Mouse (Mus musculus): ENCODE measurements around the gene Sprr3. TPM values are rescaled to one million over a fixed set of nuclear protein-coding genes. Genes with fewer than 3 reads are reported as not detected.
"Not testable (repeated sequence)": the region's sequence is repeated elsewhere in the genome, so short reads cannot be mapped to it uniquely, and the experiment has no call there.

Sprr3 gene
- not detected in 2 replicates for polyA plus RNA-seq (2015; fragmentation: Nextera tagmentation; extraction: Ambion mirVana)

- Histone ChIP-seq H3K9me3 (no peaks in the 10 kb centered on the region), H3K9ac (no peak within 1 kb of the TSS), H3K4me3 (no peak within 1 kb of the TSS), H3K27ac (no peak within 1 kb of the TSS), H3K4me2 (no peak within 1 kb of the TSS), H3K4me1 (replicated peaks) (no peaks in the 10 kb centered on the region), H3K27me3 (no peaks in the 10 kb centered on the region), H3K36me3 (no peaks in the 10 kb centered on the region)
- 65% methylated on average over 2 of the region's 2 CpGs for WGBS
- no peak for ATAC-seq (ENCODE audit: low FRiP score)
These were observed at the start of gene Sprr3 for GRCm38 (mm10) chr3:92458620-92459019. Gene Sprr3, minus strand, starts transcription at chr3:92458720.

GRCm38 (mm10) chr3:92508185-92508584 lies 49.7 kb upstream of the Sprr3 start:
- ATAC-seq (ENCODE audit: low FRiP score), result no peak
- H3K9ac ChIP-seq, result no peak overlapping the region
- H3K36me3 ChIP-seq, result no peaks in the 10 kb centered on the region
- 98% methylated on average over 1 of the region's 1 CpGs for WGBS
- H3K4me2 ChIP-seq, result no peak overlapping the region
- no peaks in the 10 kb centered on the region for H3K9me3 ChIP-seq
- H3K27me3 ChIP-seq, result no peaks in the 10 kb centered on the region
- H3K27ac ChIP-seq, result no peak overlapping the region
- H3K4me3 ChIP-seq, result no peak overlapping the region
- no peaks in the 10 kb centered on the region for H3K4me1 ChIP-seq (replicated peaks)

GRCm38 (mm10) chr3:92503528-92503927 lies 45.0 kb upstream of the Sprr3 start:
- H3K4me1 ChIP-seq (replicated peaks), result no peaks in the 10 kb centered on the region
- H3K4me2 ChIP-seq, result no peak overlapping the region
- H3K9ac ChIP-seq, result no peak overlapping the region
- H3K27ac ChIP-seq, result no peak overlapping the region
- no peaks in the 10 kb centered on the region for H3K9me3 ChIP-seq
- no peaks in the 10 kb centered on the region for H3K36me3 ChIP-seq
- H3K4me3 ChIP-seq, result no peak overlapping the region
- no peak for ATAC-seq (ENCODE audit: low FRiP score)
- no peaks in the 10 kb centered on the region for H3K27me3 ChIP-seq

GRCm38 (mm10) chr3:92500393-92500792 lies 41.9 kb upstream of the Sprr3 start, which contains the start of gene Sprr4:
Gene Sprr4, minus strand, starts transcription at chr3:92500493.
- no peaks in the 10 kb centered on the region for H3K9me3 ChIP-seq
- H3K27ac ChIP-seq, result no peak within 1 kb of the TSS
- H3K4me1 ChIP-seq (replicated peaks), result no peaks in the 10 kb centered on the region
- no peak within 1 kb of the TSS for H3K9ac ChIP-seq
- no peaks in the 10 kb centered on the region for H3K36me3 ChIP-seq
- no peak for ATAC-seq (ENCODE audit: low FRiP score)
- no peak within 1 kb of the TSS for H3K4me2 ChIP-seq
- WGBS, result 96% methylated on average over 1 of the region's 1 CpGs
- H3K4me3 ChIP-seq, result no peak within 1 kb of the TSS
- no peaks in the 10 kb centered on the region for H3K27me3 ChIP-seq

GRCm38 (mm10) chr3:92490262-92490661 lies 31.7 kb upstream of the Sprr3 start:
- not testable (repeated sequence) for H3K4me1 ChIP-seq (replicated peaks); ATAC-seq (ENCODE audit: low FRiP score); H3K4me2 ChIP-seq; H3K9ac ChIP-seq; H3K36me3 ChIP-seq; H3K9me3 ChIP-seq; H3K27ac ChIP-seq; H3K27me3 ChIP-seq; H3K4me3 ChIP-seq

GRCm38 (mm10) chr3:92486307-92486706 lies 27.8 kb upstream of the Sprr3 start:
- Histone ChIP-seq H3K4me2 (no peak overlapping the region), H3K36me3 (no peaks in the 10 kb centered on the region), H3K27me3 (no peaks in the 10 kb centered on the region), H3K9ac (no peak overlapping the region), H3K4me3 (no peak overlapping the region), H3K27ac (no peak overlapping the region), H3K4me1 (replicated peaks) (no peaks in the 10 kb centered on the region), H3K9me3 (no peaks in the 10 kb centered on the region)
- WGBS, result 53% methylated on average over 1 of the region's 1 CpGs
- ATAC-seq (ENCODE audit: low FRiP score), result no peak

GRCm38 (mm10) chr3:92485863-92486262 lies 27.3 kb upstream of the Sprr3 start, which contains the start of gene Sprr1a:
Gene Sprr1a, minus strand, starts transcription at chr3:92485895.
- H3K9ac ChIP-seq, result no peak within 1 kb of the TSS
- H3K4me1 ChIP-seq (replicated peaks), result no peaks in the 10 kb centered on the region
- H3K4me2 ChIP-seq, result no peak within 1 kb of the TSS
- no peak within 1 kb of the TSS for H3K27ac ChIP-seq
- no peaks in the 10 kb centered on the region for H3K36me3 ChIP-seq
- H3K9me3 ChIP-seq, result no peaks in the 10 kb centered on the region
- no peaks in the 10 kb centered on the region for H3K27me3 ChIP-seq
- no peak for ATAC-seq (ENCODE audit: low FRiP score)
- no peak within 1 kb of the TSS for H3K4me3 ChIP-seq

- H3K9me3 ChIP-seq, H3K27me3 ChIP-seq, H3K9ac ChIP-seq: not testable (repeated sequence)
These were observed 22.7 kb upstream of the Sprr3 start for GRCm38 (mm10) chr3:92481249-92481648.

GRCm38 (mm10) chr3:92470111-92470510 lies 11.6 kb upstream of the Sprr3 start:
- WGBS, result 84% methylated on average over 2 of the region's 2 CpGs
- H3K4me1 ChIP-seq (replicated peaks), result no peaks in the 10 kb centered on the region
- no peak overlapping the region for H3K4me2 ChIP-seq
- no peak overlapping the region for H3K9ac ChIP-seq
- H3K9me3 ChIP-seq, result no peaks in the 10 kb centered on the region
- H3K4me3 ChIP-seq, result no peak overlapping the region
- no peak overlapping the region for H3K27ac ChIP-seq
- H3K27me3 ChIP-seq, result no peaks in the 10 kb centered on the region
- H3K36me3 ChIP-seq, result no peaks in the 10 kb centered on the region
- ATAC-seq (ENCODE audit: low FRiP score), result no peak

More at GRCm38 (mm10) chr3:92481249-92481648, 22.7 kb upstream of the Sprr3 start:
- H3K36me3 ChIP-seq; ATAC-seq (ENCODE audit: low FRiP score); H3K4me2 ChIP-seq; H3K4me1 ChIP-seq (replicated peaks); H3K27ac ChIP-seq; H3K4me3 ChIP-seq: not testable (repeated sequence)

- Histone ChIP-seq H3K9me3 (no peaks in the 10 kb centered on the region), H3K4me3 (no peak overlapping the region), H3K27ac (no peak overlapping the region), H3K4me1 (replicated peaks) (no peaks in the 10 kb centered on the region), H3K36me3 (no peaks in the 10 kb centered on the region), H3K9ac (no peak overlapping the region), H3K27me3 (no peaks in the 10 kb centered on the region), H3K4me2 (no peak overlapping the region)
- ATAC-seq (ENCODE audit: low FRiP score), result no peak
These were observed 8.9 kb upstream of the Sprr3 start for GRCm38 (mm10) chr3:92467424-92467823.

- Histone ChIP-seq H3K9me3 (no peaks in the 10 kb centered on the region), H3K4me1 (replicated peaks) (no peaks in the 10 kb centered on the region), H3K27me3 (no peaks in the 10 kb centered on the region), H3K36me3 (no peaks in the 10 kb centered on the region), H3K4me2 (no peak overlapping the region), H3K9ac (no peak overlapping the region), H3K27ac (no peak overlapping the region), H3K4me3 (no peak overlapping the region)
- WGBS, result 95% methylated on average over 1 of the region's 1 CpGs
- ATAC-seq (ENCODE audit: low FRiP score), result no peak
These were observed 8.1 kb upstream of the Sprr3 start for GRCm38 (mm10) chr3:92466576-92466975.

GRCm38 (mm10) chr3:92455151-92455550 lies 3.4 kb downstream of the Sprr3 start:
- H3K4me2 ChIP-seq, result no peak overlapping the region
- no peak overlapping the region for H3K9ac ChIP-seq
- no peak overlapping the region for H3K4me3 ChIP-seq
- H3K9me3 ChIP-seq, result no peaks in the 10 kb centered on the region
- WGBS, result 93% methylated on average over 5 of the region's 5 CpGs
- H3K36me3 ChIP-seq, result no peaks in the 10 kb centered on the region
- no peak for ATAC-seq (ENCODE audit: low FRiP score)
- H3K27me3 ChIP-seq, result no peaks in the 10 kb centered on the region
- H3K4me1 ChIP-seq (replicated peaks), result no peaks in the 10 kb centered on the region
- no peak overlapping the region for H3K27ac ChIP-seq

GRCm38 (mm10) chr3:92440177-92440576 lies 18.3 kb downstream of the Sprr3 start:
- Histone ChIP-seq H3K27me3 (no peaks in the 10 kb centered on the region), H3K4me2 (no peak overlapping the region), H3K9ac (no peak overlapping the region), H3K9me3 (no peaks in the 10 kb centered on the region), H3K4me3 (no peak overlapping the region), H3K36me3 (no peaks in the 10 kb centered on the region), H3K27ac (no peak overlapping the region), H3K4me1 (replicated peaks) (no peaks in the 10 kb centered on the region)
- ATAC-seq (ENCODE audit: low FRiP score), result no peak
- 96% methylated on average over 3 of the region's 3 CpGs for WGBS

GRCm38 (mm10) chr3:92438689-92439088 lies 19.8 kb downstream of the Sprr3 start, which contains the start of gene Sprr1b:
Gene Sprr1b, minus strand, starts transcription at chr3:92438789.
- no peak within 1 kb of the TSS for H3K27ac ChIP-seq
- 88% methylated on average over 3 of the region's 3 CpGs for WGBS
- no peak within 1 kb of the TSS for H3K4me2 ChIP-seq
- H3K27me3 ChIP-seq, result no peaks in the 10 kb centered on the region
- no peak within 1 kb of the TSS for H3K4me3 ChIP-seq
- H3K9me3 ChIP-seq, result no peaks in the 10 kb centered on the region
- no peaks in the 10 kb centered on the region for H3K4me1 ChIP-seq (replicated peaks)
- H3K9ac ChIP-seq, result no peak within 1 kb of the TSS
- no peaks in the 10 kb centered on the region for H3K36me3 ChIP-seq
- ATAC-seq (ENCODE audit: low FRiP score), result no peak

Data from hindbrain, embryonic 13.5 days (tissue).